Mouse (Mus musculus): Measurements from ENCODE around the gene Hbs1l. TPM values are rescaled to one million over a fixed set of nuclear protein-coding genes. Genes with fewer than 3 reads are reported as not detected.

Hbs1l gene
- polyA plus RNA-seq, 1 experiment from 2014 or later: 125 TPM

- peaks cover 10% of the 10 kb centered on the region for H3K36me3 ChIP-seq (ENCODE audit: control insufficient read depth, insufficient read depth, low read length)
- WGBS: 96% methylated on average over 5 of the region's 5 CpGs
These were observed 53.7 kb downstream of the Hbs1l start for GRCm38 (mm10) chr10:21349449-21349848.

GRCm38 (mm10) chr10:21349946-21350345 is 54.2 kb downstream of the Hbs1l start:
- no peak overlapping the region for H3K27ac ChIP-seq (ENCODE audit: low read depth, low read length)
- H3K4me1 ChIP-seq (replicated peaks; ENCODE audit: control insufficient read depth, insufficient read depth, low read length): no peaks in the 10 kb centered on the region
- DNase-seq (ENCODE audit: low spot score) (no peak), ATAC-seq (ENCODE audit: low FRiP score) (no peak)
- 86% methylated on average over 2 of the region's 2 CpGs for WGBS
- H3K27me3 ChIP-seq (ENCODE audit: control insufficient read depth, insufficient read depth, low read length): no peaks in the 10 kb centered on the region
- H3K9ac ChIP-seq (ENCODE audit: low read depth, low read length): no peak overlapping the region
- peaks cover 10% of the 10 kb centered on the region for H3K36me3 ChIP-seq (ENCODE audit: control insufficient read depth, insufficient read depth, low read length)
- H3K4me2 ChIP-seq (replicated peaks; ENCODE audit: low read depth, low read length): no peak overlapping the region
- no peaks in the 10 kb centered on the region for H3K9me3 ChIP-seq (ENCODE audit: control insufficient read depth, low read length)
- no peak overlapping the region for H3K4me3 ChIP-seq (ENCODE audit: low read depth, low read length)

More at GRCm38 (mm10) chr10:21349449-21349848, 53.7 kb downstream of the Hbs1l start:
- DNase-seq (ENCODE audit: low spot score) (no peak), ATAC-seq (ENCODE audit: low FRiP score) (no peak)
- no peak overlapping the region for H3K9ac ChIP-seq (ENCODE audit: low read depth, low read length)
- no peak overlapping the region for H3K4me2 ChIP-seq (replicated peaks; ENCODE audit: low read depth, low read length)
- H3K4me3 ChIP-seq (ENCODE audit: low read depth, low read length): no peak overlapping the region
- no peak overlapping the region for H3K27ac ChIP-seq (ENCODE audit: low read depth, low read length)
- H3K4me1 ChIP-seq (replicated peaks; ENCODE audit: control insufficient read depth, insufficient read depth, low read length): no peaks in the 10 kb centered on the region
- H3K27me3 ChIP-seq (ENCODE audit: control insufficient read depth, insufficient read depth, low read length): no peaks in the 10 kb centered on the region
- no peaks in the 10 kb centered on the region for H3K9me3 ChIP-seq (ENCODE audit: control insufficient read depth, low read length)

- Histone ChIP-seq H3K9ac (ENCODE audit: low read depth, low read length) (no peak overlapping the region), H3K4me1 (replicated peaks; ENCODE audit: control insufficient read depth, insufficient read depth, low read length) (no peaks in the 10 kb centered on the region), H3K9me3 (ENCODE audit: control insufficient read depth, low read length) (no peaks in the 10 kb centered on the region), H3K4me3 (ENCODE audit: low read depth, low read length) (no peak overlapping the region), H3K36me3 (ENCODE audit: control insufficient read depth, insufficient read depth, low read length) (peaks cover 10% of the 10 kb centered on the region), H3K4me2 (replicated peaks; ENCODE audit: low read depth, low read length) (no peak overlapping the region), H3K27me3 (ENCODE audit: control insufficient read depth, insufficient read depth, low read length) (no peaks in the 10 kb centered on the region), H3K27ac (ENCODE audit: low read depth, low read length) (no peak overlapping the region)
- ATAC-seq (ENCODE audit: low FRiP score) (no peak), DNase-seq (ENCODE audit: low spot score) (no peak)
- WGBS: 93% methylated on average over 11 of the region's 11 CpGs
These were observed 55.0 kb downstream of the Hbs1l start for GRCm38 (mm10) chr10:21350531-21351515.

GRCm38 (mm10) chr10:21351766-21352165 is 56.0 kb downstream of the Hbs1l start:
- peaks cover 10% of the 10 kb centered on the region; the same call in 1 of the 2 replicates for H3K36me3 ChIP-seq (ENCODE audit: control insufficient read depth, insufficient read depth, low read length)
- no peak overlapping the region for H3K4me2 ChIP-seq (replicated peaks; ENCODE audit: low read depth, low read length)
- no peak overlapping the region for H3K9ac ChIP-seq (ENCODE audit: low read depth, low read length)
- ATAC-seq (ENCODE audit: low FRiP score) (no peak), DNase-seq (ENCODE audit: low spot score) (no peak)
- no peaks in the 10 kb centered on the region for H3K9me3 ChIP-seq (ENCODE audit: control insufficient read depth, low read length)
- H3K4me1 ChIP-seq (replicated peaks; ENCODE audit: control insufficient read depth, insufficient read depth, low read length): no peaks in the 10 kb centered on the region
- no peaks in the 10 kb centered on the region for H3K27me3 ChIP-seq (ENCODE audit: control insufficient read depth, insufficient read depth, low read length)
- 73% methylated on average over 12 of the region's 12 CpGs for WGBS
- no peak overlapping the region for H3K27ac ChIP-seq (ENCODE audit: low read depth, low read length)
- no peak overlapping the region for H3K4me3 ChIP-seq (ENCODE audit: low read depth, low read length)

- Histone ChIP-seq H3K9me3 (ENCODE audit: control insufficient read depth, low read length) (no peaks in the 10 kb centered on the region), H3K27me3 (ENCODE audit: control insufficient read depth, insufficient read depth, low read length) (no peaks in the 10 kb centered on the region), H3K36me3 (ENCODE audit: control insufficient read depth, insufficient read depth, low read length) (peaks cover 10% of the 10 kb centered on the region; the same call in 1 of the 2 replicates), H3K27ac (ENCODE audit: low read depth, low read length) (no peak overlapping the region), H3K9ac (ENCODE audit: low read depth, low read length) (no peak overlapping the region), H3K4me3 (ENCODE audit: low read depth, low read length) (no peak overlapping the region), H3K4me2 (replicated peaks; ENCODE audit: low read depth, low read length) (no peak overlapping the region), H3K4me1 (replicated peaks; ENCODE audit: control insufficient read depth, insufficient read depth, low read length) (no peaks in the 10 kb centered on the region)
- 76% methylated on average over 5 of the region's 5 CpGs for WGBS
- ATAC-seq (ENCODE audit: low FRiP score): no peak
- DNase-seq (ENCODE audit: low spot score): no peak
These were observed 58.1 kb downstream of the Hbs1l start for GRCm38 (mm10) chr10:21353890-21354289.

GRCm38 (mm10) chr10:21354506-21354905 is 58.7 kb downstream of the Hbs1l start:
- WGBS: 96% methylated on average over 7 of the region's 7 CpGs
- DNase-seq (ENCODE audit: low spot score): no peak
- Histone ChIP-seq H3K9me3 (ENCODE audit: control insufficient read depth, low read length) (no peaks in the 10 kb centered on the region), H3K4me3 (ENCODE audit: low read depth, low read length) (no peak overlapping the region), H3K9ac (ENCODE audit: low read depth, low read length) (no peak overlapping the region), H3K27me3 (ENCODE audit: control insufficient read depth, insufficient read depth, low read length) (no peaks in the 10 kb centered on the region), H3K27ac (ENCODE audit: low read depth, low read length) (no peak overlapping the region), H3K4me1 (replicated peaks; ENCODE audit: control insufficient read depth, insufficient read depth, low read length) (no peaks in the 10 kb centered on the region), H3K4me2 (replicated peaks; ENCODE audit: low read depth, low read length) (no peak overlapping the region), H3K36me3 (ENCODE audit: control insufficient read depth, insufficient read depth, low read length) (peaks cover 10% of the 10 kb centered on the region; the same call in 1 of the 2 replicates)
- ATAC-seq (ENCODE audit: low FRiP score): no peak

GRCm38 (mm10) chr10:21357986-21358385 is 62.2 kb downstream of the Hbs1l start:
- Histone ChIP-seq H3K27ac (ENCODE audit: low read depth, low read length) (no peak overlapping the region), H3K4me2 (replicated peaks; ENCODE audit: low read depth, low read length) (no peak overlapping the region), H3K27me3 (ENCODE audit: control insufficient read depth, insufficient read depth, low read length) (no peaks in the 10 kb centered on the region), H3K4me1 (replicated peaks; ENCODE audit: control insufficient read depth, insufficient read depth, low read length) (no peaks in the 10 kb centered on the region), H3K36me3 (ENCODE audit: control insufficient read depth, insufficient read depth, low read length) (0 out of 2 replicates have a peak, but pooled peaks cover 4% of the 10 kb centered on the region), H3K9me3 (ENCODE audit: control insufficient read depth, low read length) (no peaks in the 10 kb centered on the region), H3K4me3 (ENCODE audit: low read depth, low read length) (no peak overlapping the region), H3K9ac (ENCODE audit: low read depth, low read length) (no peak overlapping the region)
- DNase-seq (ENCODE audit: low spot score): no peak
- 96% methylated on average over 8 of the region's 8 CpGs for WGBS
- ATAC-seq (ENCODE audit: low FRiP score): no peak

- H3K36me3 ChIP-seq (ENCODE audit: control insufficient read depth, insufficient read depth, low read length): 0 out of 2 replicates have a peak, but pooled peaks cover 2% of the 10 kb centered on the region
These were observed 63.3 kb downstream of the Hbs1l start for GRCm38 (mm10) chr10:21359086-21359485.

GRCm38 (mm10) chr10:21361871-21362270 is 66.1 kb downstream of the Hbs1l start:
- H3K9me3 ChIP-seq (ENCODE audit: control insufficient read depth, low read length): no peaks in the 10 kb centered on the region
- ATAC-seq (ENCODE audit: low FRiP score) (no peak), DNase-seq (ENCODE audit: low spot score) (no peak)
- 0 out of 2 replicates have a peak, but pooled peaks cover 2% of the 10 kb centered on the region for H3K36me3 ChIP-seq (ENCODE audit: control insufficient read depth, insufficient read depth, low read length)
- no peak overlapping the region for H3K9ac ChIP-seq (ENCODE audit: low read depth, low read length)
- H3K4me1 ChIP-seq (replicated peaks; ENCODE audit: control insufficient read depth, insufficient read depth, low read length): no peaks in the 10 kb centered on the region
- H3K4me3 ChIP-seq (ENCODE audit: low read depth, low read length): no peak overlapping the region
- no peaks in the 10 kb centered on the region for H3K27me3 ChIP-seq (ENCODE audit: control insufficient read depth, insufficient read depth, low read length)
- H3K4me2 ChIP-seq (replicated peaks; ENCODE audit: low read depth, low read length): no peak overlapping the region
- no peak overlapping the region for H3K27ac ChIP-seq (ENCODE audit: low read depth, low read length)
- 92% methylated on average over 7 of the region's 7 CpGs for WGBS

More at GRCm38 (mm10) chr10:21359086-21359485, 63.3 kb downstream of the Hbs1l start:
- Histone ChIP-seq H3K27ac (ENCODE audit: low read depth, low read length) (no peak overlapping the region), H3K9ac (ENCODE audit: low read depth, low read length) (no peak overlapping the region), H3K9me3 (ENCODE audit: control insufficient read depth, low read length) (no peaks in the 10 kb centered on the region), H3K27me3 (ENCODE audit: control insufficient read depth, insufficient read depth, low read length) (no peaks in the 10 kb centered on the region), H3K4me2 (replicated peaks; ENCODE audit: low read depth, low read length) (no peak overlapping the region), H3K4me1 (replicated peaks; ENCODE audit: control insufficient read depth, insufficient read depth, low read length) (no peaks in the 10 kb centered on the region), H3K4me3 (ENCODE audit: low read depth, low read length) (no peak overlapping the region)
- 95% methylated on average over 4 of the region's 4 CpGs for WGBS
- ATAC-seq (ENCODE audit: low FRiP score) (no peak), DNase-seq (ENCODE audit: low spot score) (no peak)
